Mouse (Mus musculus) myocyte (in vitro differentiated cells): ENCODE measurements at regions not wholly inside any gene's neighbourhood (a gene's known extent, or its start where the extent isn't known, plus 50 kb on each side); places are given as distances from the start of the nearest gene placed in this dataset.

Experiments
- H3K27me3 ChIP-seq: one replicate; pipeline ENCODE4 v1.6.1; 2011; ENCODE audit not compliant: control insufficient read depth, insufficient read depth, insufficient read length
- H3K36me3 ChIP-seq: one replicate; pipeline ENCODE4 v1.6.1; 2011; ENCODE audit not compliant: control insufficient read depth, insufficient read depth
- H3K4me2 ChIP-seq: one replicate; pipeline ENCODE4 v1.6.1; 2011; ENCODE audit warnings: low read depth, control low read depth
- H3K4me3 ChIP-seq: one replicate; pipeline ENCODE4 v1.5.1; 2011; ENCODE audit warnings: mild to moderate bottlenecking, control low read depth, moderate library complexity
- H3K79me2 ChIP-seq: one replicate; pipeline ENCODE4 v1.6.1; 2011; ENCODE audit not compliant: control insufficient read depth, insufficient read depth
- H3ac ChIP-seq: one replicate; pipeline ENCODE4 v1.6.1; 2011; ENCODE audit not compliant: control insufficient read depth, insufficient read length
- TCF3 ChIP-seq: IDR thresholded peaks from one replicate; pipeline ENCODE4 v1.6.1; 2011; ENCODE audit warnings: low read depth, control low read depth; ENCODE audit not compliant: insufficient read length

- H3K36me3 ChIP-seq = no peaks in the 10 kb centered on the region
- no peak overlapping the region for H3ac ChIP-seq
- TF ChIP-seq TCF3 = no peak
- no peak overlapping the region for H3K4me2 ChIP-seq
- H3K79me2 ChIP-seq = no peaks in the 10 kb centered on the region
- H3K4me3 ChIP-seq = no peak overlapping the region
- H3K27me3 ChIP-seq = no peaks in the 10 kb centered on the region
Observed at GRCm38 (mm10) chr17:13662152-13662551, 98.2 kb upstream of the Afdn start.
